Mouse (Mus musculus) testis, adult 2 months (tissue): ENCODE results near the gene Mgat5.

ENCODE experiments used
- CTCF ChIP-seq: fragments of 200-500 bp; IDR thresholded peaks from 2 replicates; pipeline ENCODE4 v1.5.1; 2012; ENCODE audit warnings: low read depth, mild to moderate bottlenecking, inconsistent platforms, low read length, moderate library complexity; ENCODE audit not compliant: control insufficient read depth, insufficient read depth, insufficient replicate concordance
- POLR2A ChIP-seq: fragments of 200-500 bp; IDR thresholded peaks from 2 replicates; pipeline ENCODE4 v1.6.1; 2012; ENCODE audit warnings: low read depth, mild to moderate bottlenecking, inconsistent platforms, low read length, moderate library complexity; ENCODE audit not compliant: control insufficient read depth

DNA sequence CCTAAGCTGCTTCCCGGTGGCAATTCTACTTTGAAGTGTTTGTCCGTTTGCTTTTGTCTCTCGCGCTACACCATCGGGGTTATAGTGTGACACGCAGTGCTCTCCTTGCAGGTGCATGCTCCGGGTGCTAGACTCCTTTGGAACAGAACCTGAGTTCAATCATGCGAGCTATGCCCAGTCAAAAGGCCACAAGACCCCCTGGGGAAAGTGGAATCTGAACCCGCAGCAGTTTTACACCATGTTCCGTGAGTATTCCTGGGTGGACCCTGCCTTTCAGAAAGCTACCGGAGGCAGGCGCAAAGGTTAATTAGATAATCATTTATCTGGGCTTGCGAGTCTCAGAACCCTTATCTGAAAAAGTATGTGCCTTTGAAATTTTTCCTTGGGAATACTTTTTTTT, 192.6 kb downstream of the Mgat5 start:
- TF ChIP-seq POLR2A (no peak), CTCF (no peak)
